Mouse (Mus musculus): ENCODE results near the gene Edem2.
A peak's percentile ranks its signal among the peaks of the same experiment; 100 is the strongest.

Gene Edem2

DNA sequence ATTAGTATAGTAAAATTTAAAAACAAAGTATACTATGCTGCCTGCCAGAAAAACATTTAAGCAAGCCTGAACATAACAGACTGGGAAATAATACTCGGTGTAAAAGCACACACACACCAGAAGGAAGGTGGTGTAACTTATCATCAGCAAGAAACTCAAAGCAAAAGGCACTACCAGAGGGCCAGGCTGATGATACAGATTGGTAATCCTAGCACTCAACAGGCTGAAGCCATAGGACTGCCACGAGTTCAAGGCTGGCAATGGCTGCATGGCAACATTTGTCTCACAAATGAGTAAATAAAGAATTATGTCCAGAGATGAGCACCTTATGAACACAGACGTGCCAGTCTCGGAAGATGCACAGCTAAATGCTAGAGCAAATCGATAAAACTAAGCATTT, 45.5 kb downstream of the Edem2 start:
- no peak for DNase-seq

DNA sequence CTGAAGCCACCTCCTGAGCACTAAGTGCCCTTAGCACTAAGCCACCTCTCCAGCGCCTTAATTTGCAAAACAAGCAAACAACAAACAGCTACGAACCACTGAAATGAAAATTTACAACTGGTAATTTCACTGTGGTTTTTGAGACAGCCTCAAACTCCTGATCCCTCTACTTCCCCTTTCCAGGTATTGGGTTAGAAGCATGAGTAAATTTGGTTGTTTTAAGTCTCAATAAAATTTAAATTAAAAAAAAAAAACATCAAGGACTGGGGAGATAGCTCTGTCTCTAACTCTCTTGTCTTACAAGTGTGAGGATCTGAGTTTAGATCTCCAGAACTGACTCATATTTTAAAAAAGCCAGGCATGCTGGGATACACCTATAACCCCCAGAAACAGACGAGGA, 46.1 kb downstream of the Edem2 start:
- DNase-seq = no peak

DNA sequence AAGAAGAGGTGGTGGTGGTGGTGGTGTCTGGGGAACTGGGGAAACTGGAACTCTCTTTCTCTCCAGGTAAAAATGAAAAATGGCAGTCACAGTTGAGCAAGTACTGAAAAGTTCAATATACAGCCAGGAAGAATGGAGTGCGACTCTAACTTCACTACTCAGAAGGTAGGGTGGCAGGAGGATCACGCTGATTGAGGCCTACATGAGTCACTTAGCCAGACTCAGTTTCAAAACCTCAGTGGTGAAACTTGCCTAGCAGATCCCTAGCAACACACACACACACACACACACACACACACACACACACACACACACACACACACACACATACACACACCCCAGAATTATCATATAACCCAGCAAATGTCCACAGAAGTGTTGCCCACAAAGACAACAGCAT, 47.4 kb downstream of the Edem2 start:
- DNase-seq = no peak

DNA sequence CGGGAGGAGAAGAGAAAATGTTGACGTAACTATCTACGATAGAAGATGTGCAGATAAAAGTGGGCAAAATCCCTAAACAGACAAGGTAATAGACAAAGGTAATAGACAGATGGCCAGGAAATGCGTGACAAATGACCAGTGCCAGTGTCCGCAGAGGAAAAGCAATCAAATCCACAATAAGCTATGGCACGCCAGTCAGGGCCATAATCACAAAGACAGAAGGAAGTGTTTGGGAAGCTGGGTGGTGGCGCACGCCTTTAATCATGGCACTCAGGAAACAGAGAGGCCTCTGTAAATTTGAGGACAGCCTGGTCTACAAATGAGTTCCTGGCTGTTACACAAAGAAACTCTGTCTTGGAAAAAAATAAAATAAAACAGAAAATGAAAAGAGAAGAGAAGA, 48.1 kb downstream of the Edem2 start:
- no peak for DNase-seq

DNA sequence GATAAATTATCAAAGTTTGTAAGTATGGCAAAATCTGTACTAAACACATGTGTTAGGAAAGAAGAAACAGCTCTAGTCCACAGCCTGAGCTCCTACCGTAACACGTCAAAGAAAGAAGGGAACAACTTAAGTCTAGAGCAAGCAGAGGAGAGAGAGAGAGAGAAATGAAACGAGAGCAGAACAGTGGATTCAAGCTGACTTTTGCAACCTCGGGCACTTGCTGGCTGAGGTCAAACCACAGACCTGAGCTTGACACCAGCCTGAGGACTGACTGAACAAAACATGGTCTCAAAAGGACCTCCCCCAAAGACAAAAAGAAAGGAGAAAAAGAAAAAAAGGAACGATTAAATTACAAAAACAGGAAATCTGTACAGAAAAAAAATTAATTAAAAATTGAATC, 48.7 kb downstream of the Edem2 start:
- peak in 1 of 2 experiments; percentile 45 for DNase-seq

DNA sequence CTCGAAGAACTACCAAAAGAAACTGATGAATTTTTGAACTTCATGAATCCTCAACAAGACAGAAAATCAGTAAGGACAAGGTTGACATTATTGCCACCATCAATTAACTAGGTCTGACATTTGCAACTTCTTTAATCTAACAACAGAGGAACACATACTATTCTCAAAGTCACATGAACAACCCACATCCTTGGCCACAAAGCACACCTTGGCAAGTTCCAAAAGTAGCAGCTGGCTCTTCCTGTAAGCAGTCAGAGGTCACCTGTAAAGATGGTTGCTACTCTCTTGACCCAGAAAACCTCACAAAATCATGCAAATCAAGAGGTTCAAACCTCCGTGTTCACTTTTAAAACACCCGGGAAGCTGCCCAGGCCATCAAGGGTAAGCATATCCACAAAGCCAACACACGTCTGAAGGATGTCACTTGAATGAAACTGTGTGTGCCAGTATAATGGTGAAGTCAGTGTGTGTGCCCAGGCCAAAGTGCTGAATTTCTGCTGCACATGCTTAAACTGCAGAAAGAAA, 49.6 kb downstream of the Edem2 start:
- DNase-seq = peak; percentile 29 to 67

DNA sequence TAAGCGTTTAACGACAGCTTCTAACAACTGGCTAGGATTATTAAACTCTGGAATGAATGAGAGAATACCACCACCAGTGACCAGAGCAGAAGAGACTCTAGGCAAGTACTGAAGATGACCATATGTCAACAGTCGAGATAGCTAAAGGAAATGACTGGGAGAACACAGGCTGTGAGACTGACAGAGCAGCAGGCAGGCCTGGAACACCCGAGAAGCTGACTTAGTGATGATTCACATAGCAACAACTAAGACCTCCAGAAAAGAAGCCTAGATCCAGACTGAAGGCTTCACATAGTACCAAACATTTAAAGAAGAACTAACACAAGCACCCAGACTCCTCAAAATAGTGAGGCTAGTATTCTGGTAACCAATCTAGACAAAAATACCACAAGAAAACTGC, 54.2 kb downstream of the Edem2 start:
- DNase-seq = no peak

DNA sequence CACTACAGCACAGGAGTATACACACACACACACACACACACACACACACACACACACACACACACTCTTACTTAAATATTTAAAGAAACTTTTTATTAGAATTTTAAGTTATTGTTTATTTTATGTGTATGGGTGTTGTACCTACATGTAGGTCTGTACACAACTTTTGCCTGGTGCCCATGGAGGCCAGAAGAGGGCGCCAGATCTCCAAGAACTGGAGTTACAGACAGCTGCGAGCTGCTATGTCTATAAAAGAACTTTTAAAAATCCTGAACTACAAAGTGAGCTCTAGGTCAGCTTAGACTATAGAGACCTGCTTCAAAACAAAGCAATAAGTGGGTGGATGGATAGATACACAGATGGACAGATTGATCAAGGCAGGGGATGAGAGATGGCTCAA, 55.7 kb downstream of the Edem2 start:
- DNase-seq = peak; percentile 64 to 73

DNA sequence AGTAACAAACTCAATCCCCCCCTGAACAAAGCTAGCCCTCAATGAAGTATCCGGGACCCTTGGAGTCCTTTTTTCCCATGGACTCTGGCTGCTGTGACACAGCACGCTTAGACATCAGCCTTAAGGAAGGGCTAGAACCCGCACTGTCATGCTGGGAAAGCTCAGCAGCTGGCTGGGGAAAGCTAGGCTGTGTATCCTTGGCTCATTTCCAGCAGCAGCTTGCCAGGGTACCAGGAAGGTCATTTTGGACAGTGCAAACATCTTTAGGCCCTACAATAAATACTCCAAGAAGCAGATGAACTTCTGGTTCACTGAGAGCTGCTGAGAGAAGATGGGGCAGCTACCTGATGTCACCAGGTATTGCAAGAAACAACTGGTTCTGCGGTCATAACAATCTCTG, 58.0 kb downstream of the Edem2 start:
- DNase-seq = no peak

DNA sequence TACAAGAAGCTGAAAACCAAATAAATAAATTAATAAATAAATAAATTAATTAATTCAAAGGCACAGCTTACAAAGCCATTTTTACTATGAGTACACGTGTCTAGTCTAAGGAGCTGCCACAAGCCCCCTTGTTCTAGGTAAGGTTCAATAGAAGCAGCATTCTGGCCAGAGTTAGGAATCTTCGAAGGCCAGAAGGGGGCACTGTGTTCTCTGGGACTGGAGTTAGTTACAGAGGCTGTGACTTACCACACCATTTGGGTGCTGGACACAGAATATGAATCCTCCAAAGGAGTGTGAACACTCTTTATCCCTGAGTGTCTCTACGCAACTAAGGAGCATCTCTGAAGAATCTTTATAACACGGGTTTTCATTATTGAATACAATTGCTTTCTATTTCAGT, 60.8 kb downstream of the Edem2 start:
- no peak for DNase-seq

DNA sequence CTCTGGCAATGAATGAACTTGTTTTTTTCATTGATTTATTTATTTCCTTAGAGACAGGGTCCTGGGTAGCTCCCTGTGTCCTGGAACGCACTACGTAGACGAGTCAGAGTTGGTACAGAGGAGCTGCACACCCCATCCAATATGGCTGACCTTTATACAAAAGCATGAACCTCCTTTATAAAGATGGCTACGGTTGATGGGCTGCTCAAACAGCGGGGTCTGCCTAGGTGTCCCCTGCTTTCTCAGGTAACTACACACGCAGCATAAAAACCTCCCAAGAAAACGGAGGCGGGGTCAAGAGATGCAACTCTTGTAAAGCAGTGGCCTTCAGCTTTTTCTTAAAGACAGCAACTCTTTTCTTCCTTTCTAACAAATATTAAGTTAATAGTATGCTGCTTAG, 61.4 kb downstream of the Edem2 start:
- DNase-seq = no peak

DNA sequence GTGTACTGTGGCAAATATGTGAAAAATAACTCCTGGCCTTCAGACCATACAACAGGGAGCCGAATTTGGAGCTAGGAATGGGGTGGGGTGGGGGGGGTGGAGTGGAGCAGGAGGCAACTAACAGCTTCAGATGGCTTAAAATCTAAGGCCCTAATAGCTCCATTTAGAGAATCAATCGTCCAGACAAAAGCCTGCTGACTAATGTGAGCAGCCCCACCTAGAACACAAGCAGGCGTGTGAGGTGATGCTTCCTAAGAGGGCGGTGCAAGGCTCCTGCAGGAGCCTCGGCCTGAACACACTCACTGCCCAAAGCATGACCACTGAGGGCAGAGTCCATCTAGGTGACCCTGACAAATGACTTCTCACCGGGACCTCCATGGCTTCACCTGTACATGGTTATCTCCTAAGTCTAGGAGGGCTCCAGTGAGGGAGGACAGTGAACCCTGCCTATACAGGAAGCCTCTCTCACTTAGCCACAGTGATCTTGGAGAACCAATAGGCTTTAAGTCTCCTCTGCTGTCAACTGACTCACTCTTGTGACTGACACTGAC, 65.3 kb downstream of the Edem2 start:
- DNase-seq = no peak

DNA sequence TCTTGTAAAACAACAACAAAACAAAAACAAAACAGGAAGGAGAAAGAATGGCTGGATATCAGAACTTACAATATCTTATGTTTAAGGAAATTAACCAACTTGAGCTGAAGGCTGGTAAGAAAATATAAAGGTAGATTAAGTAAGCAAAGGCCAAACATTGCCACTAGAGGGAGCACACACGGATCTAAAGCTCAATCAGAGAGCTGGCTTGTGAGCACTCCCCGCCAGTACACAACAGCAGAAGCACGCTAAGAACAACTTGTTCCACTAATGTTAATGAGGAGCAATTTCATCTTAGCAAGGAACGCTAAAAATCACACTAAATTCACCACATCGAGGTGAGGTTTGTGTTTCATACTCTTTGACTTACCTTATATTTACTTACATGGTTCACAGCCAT, 66.2 kb downstream of the Edem2 start:
- no peak for DNase-seq

DNA sequence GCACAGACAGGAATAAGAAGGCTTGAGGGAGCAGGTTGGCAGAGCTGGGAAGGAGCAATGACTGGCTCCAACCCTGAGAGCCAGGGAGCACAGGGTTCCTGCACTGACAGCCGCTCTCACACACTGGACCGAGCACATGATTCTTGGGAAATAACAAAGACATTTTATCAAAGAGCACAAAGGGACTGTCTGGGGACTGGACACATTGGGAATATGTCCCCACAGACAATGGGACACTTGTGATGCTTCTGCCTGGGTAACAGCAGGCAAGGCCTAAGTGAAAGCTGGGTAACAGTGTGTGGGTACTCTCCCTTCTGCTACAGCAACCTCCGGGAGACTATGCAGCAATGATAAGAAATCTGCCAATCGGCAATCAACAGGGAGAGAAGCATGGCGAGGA, 66.9 kb downstream of the Edem2 start:
- no peak for DNase-seq

DNA sequence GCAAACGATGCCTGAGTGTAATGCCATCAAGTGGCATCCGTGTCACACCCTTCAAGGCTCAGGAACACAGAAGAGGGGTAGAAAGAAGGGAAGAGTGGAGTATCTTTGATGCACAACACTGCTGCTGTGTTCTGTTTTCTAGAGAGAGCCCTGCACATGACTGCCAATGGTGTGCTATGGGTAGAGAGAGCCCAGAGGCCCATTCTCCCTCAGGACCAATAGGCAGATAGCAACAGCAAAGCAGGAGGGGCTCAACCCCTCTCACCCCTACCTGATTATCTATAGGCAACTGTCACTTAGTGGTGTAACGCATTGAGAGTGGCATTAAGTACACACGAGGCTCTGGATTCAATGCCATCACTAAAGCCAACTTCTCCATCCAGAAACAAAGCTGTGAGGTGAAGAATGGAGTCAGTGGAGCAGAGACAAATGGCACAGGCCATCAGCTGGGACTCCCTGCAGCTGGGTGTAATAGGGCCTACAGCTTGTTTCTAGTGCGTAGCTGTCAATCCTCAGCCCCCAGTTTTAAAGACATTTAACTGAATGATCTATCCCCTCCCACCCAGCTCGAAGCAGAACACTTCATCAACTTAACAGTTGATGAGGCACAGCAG, 73.4 kb downstream of the Edem2 start:
- DNase-seq = no peak

DNA sequence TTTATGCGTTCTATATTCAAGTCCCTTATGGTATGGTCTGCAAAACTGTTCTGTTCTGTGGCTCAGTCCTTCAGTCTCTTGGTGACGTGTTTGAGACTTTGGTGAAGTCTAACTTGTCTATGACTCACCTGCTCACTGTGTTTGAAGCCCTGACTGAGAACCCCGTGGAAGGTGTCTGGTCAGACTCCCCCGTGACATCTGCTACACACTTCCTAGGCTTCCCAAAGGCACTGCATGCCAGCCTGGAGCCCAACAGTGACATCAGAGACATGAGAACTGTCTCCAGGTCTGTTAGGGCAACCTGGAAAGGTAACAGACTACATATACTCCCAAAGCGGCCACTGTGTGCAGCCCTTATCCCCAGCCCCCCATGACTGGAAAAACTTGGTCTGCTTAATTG, 76.7 kb downstream of the Edem2 start:
- DNase-seq = no peak

Data from thymus, adult 18-20 months (tissue).